Mouse (Mus musculus) limb, embryonic 12.5 days (tissue): Measurements from ENCODE around the gene Eya2. TPM values are rescaled to one million over a fixed set of nuclear protein-coding genes. Genes with fewer than 3 reads are reported as not detected.
A peak's percentile ranks its signal among the peaks of the same experiment; 100 is the strongest.

ENCODE experiments used
- ATAC-seq: fragments of 200-750 bp; cut with Nextera tagmentation; 2 replicates; pipeline ENCODE4 v1.8.0; 2017; ENCODE audit warnings: low read depth, moderate TSS enrichment; ENCODE audit not compliant: insufficient number of reproducible peaks, insufficient read depth, low FRiP score, low TSS enrichment
- H3K27ac ChIP-seq: fragments of 300-500 bp; sonication (generic); 2 replicates; pipeline ENCODE4 v1.5.1; 2016; ENCODE audit warnings: mild to moderate bottlenecking, moderate library complexity
- H3K27me3 ChIP-seq: fragments of 300-500 bp; sonication (generic); 2 replicates; pipeline ENCODE4 v1.6.1; 2016; ENCODE audit warnings: mild to moderate bottlenecking, moderate library complexity
- H3K36me3 ChIP-seq: fragments of 300-500 bp; sonication (generic); 2 replicates; pipeline ENCODE4 v1.6.1; 2016; ENCODE audit warnings: mild to moderate bottlenecking, moderate library complexity
- H3K4me1 ChIP-seq: fragments of 300-500 bp; sonication (generic); replicated peaks from 2 replicates; pipeline ENCODE4 v1.6.1; 2016
- H3K4me2 ChIP-seq: fragments of 300-500 bp; sonication (generic); 2 replicates; pipeline ENCODE4 v1.6.1; 2016; ENCODE audit warnings: mild to moderate bottlenecking, moderate library complexity
- H3K4me3 ChIP-seq: fragments of 300-500 bp; sonication (generic); replicated peaks from 2 replicates; pipeline ENCODE4 v1.5.1; 2016; ENCODE audit warnings: mild to moderate bottlenecking
- H3K9ac ChIP-seq: fragments of 300-500 bp; sonication (generic); replicated peaks from 2 replicates; pipeline ENCODE4 v1.6.1; 2016; ENCODE audit warnings: mild to moderate bottlenecking, moderate library complexity
- H3K9me3 ChIP-seq: fragments of 300-500 bp; sonication (generic); 2 replicates; pipeline ENCODE4 v1.6.1; 2016; ENCODE audit warnings: mild to moderate bottlenecking, moderate library complexity
- WGBS: fragments of 180-500 bp; shearing (Covaris S2); methylation state at CpG from one replicate; pipeline ENCODE4 v1.1.7; 2016; 5-methylcytosine and 5-hydroxymethylcytosine counted together
- polyA plus RNA-seq: library from polyadenylated mRNA; unstranded; fragments of >200 nt; fragmentation: Nextera tagmentation; extraction: Ambion mirVana; gene quantifications from 2 replicates; pipeline ENCODE4 v1.2.1, GENCODE M21; 2016

The Eya2 gene
- polyA plus RNA-seq, 1 experiment from 2014 or later, result 9.7 TPM

GRCm38 (mm10) chr2:165820073-165820472, 225.2 kb downstream of the Eya2 start:
- WGBS, result 89% methylated on average over 3 of the region's 3 CpGs
- H3K4me2 ChIP-seq, result no peak overlapping the region
- H3K36me3 ChIP-seq, result peaks cover 97% of the 10 kb centered on the region
- 0 out of 2 replicates have a peak overlapping the region, but pooled peaks have one; percentile 3 for H3K27ac ChIP-seq
- H3K4me1 ChIP-seq, result peaks cover 12% of the 10 kb centered on the region; the same call in 1 of the 2 replicates
- no peak overlapping the region for H3K4me3 ChIP-seq
- ATAC-seq, result no peak
- no peaks in the 10 kb centered on the region for H3K27me3 ChIP-seq
- no peaks in the 10 kb centered on the region for H3K9me3 ChIP-seq
- no peak overlapping the region for H3K9ac ChIP-seq

GRCm38 (mm10) chr2:165820504-165821095, 225.8 kb downstream of the Eya2 start:
- H3K4me2 ChIP-seq, result no peak overlapping the region
- no peaks in the 10 kb centered on the region for H3K27me3 ChIP-seq
- no peak overlapping the region for H3K9ac ChIP-seq
- 84% methylated on average over 15 of the region's 15 CpGs for WGBS
- H3K4me1 ChIP-seq, result peaks cover 12% of the 10 kb centered on the region; the same call in 1 of the 2 replicates
- no peak overlapping the region for H3K4me3 ChIP-seq
- H3K9me3 ChIP-seq, result no peaks in the 10 kb centered on the region
- H3K36me3 ChIP-seq, result peaks cover 97% of the 10 kb centered on the region
- no peak for ATAC-seq
- H3K27ac ChIP-seq, result peak overlapping the region; percentile 3; the same call in 1 of the 2 replicates

Other genes with a start within 250 kb of the Eya2 start
- 0.74 and 1.2 TPM in 2 replicates for gene Zfp663, start 226.3 kb upstream of the Eya2 start, polyA plus RNA-seq
- gene Zfp334, start 206.8 kb upstream of the Eya2 start, polyA plus RNA-seq, result 17.4 and 18.4 TPM in 2 replicates
- gene Ocstamp, start 194.6 kb upstream of the Eya2 start, polyA plus RNA-seq, result not detected in 2 replicates
- 0.06 TPM in 1 of 2 replicates, not detected in the other for gene Slc13a3, start 121.8 kb upstream of the Eya2 start, polyA plus RNA-seq
- 52.3 and 57.7 TPM in 2 replicates for gene Trp53rka, start 101.7 kb upstream of the Eya2 start, polyA plus RNA-seq
- 6.3 and 7.1 TPM in 2 replicates for gene Slc2a10, start 91.2 kb upstream of the Eya2 start, polyA plus RNA-seq